Mouse (Mus musculus): ENCODE measurements around the gene Faiml. TPM values are rescaled to one million over a fixed set of nuclear protein-coding genes. Genes with fewer than 3 reads are reported as not detected.

The Faiml gene
- polyA plus RNA-seq (2014; fragmentation: Illumina TruSeq; extraction: RNeasy Lipid Tissue Mini Kit (QIAGEN cat#74804); ENCODE audit: low read depth, low replicate concordance), result not detected

DNA sequence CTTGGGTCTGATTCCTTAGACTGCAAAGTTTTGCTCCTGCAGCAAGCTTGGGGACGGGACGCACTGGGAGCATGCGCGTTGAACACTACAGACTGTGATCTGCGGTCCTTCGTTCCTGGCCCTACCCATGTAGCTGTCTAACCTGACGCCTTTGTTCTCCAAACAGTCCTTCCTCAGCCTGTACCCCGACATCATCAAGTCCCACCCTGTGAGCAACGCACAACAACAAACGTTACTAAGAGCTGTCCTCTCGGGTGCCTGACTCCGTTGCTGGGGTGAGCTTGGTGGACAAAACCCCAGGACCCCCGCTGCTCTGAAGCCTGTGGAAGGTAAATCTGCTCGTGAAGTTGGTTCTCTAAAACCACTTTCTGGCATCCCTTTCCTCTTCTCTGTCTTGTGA, at the start of gene Faiml:
TSS of gene Faiml (minus strand) at position 101 of the 400 bp plus-strand sequence.

DNA sequence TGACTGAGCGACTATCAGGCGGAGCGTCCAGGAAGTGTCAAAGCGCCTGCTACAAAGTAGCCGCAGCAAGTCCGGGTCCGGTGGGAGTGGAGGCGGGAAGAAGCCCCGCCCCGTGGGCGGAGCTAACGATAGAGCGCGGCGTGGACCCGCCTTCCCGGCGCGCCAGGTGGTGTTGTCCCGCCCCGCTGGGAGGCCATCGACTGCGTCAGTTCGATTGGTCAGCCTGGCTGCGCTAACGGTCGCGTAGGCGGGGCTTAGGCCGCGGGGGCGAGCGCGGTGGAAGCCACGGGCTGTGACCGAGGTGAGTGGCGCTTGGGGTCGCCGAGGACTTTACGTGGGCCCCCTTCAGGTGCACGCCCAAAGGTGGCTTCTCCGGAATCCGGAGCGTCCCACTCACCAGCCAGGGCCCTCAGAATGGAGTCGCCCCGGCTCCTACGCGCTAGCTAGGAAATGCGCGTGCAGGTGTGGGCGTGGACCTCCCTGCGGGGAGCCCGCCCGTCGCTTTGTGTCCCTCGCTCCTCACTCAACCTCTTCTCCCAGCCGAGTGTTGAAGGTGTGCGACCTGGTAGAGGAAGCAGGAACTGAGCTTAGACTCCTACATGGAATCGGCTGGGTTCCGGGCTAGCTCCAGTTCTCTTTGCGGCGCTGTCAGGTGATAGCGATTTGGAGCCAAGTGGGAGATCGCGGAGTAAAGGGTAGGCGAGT, 6.3 kb upstream of the Faiml start, which contains the start of gene Cep70:
TSS of gene Cep70 (plus strand) at position 178 of the 705 bp plus-strand sequence.

Other genes starting within 250 kb of the Faiml start
- 1.1 TPM for gene Gm1123, start 201.5 kb downstream of the Faiml start, polyA plus RNA-seq (2014; fragmentation: Illumina TruSeq; extraction: RNeasy Lipid Tissue Mini Kit (QIAGEN cat#74804); ENCODE audit: low read depth, low replicate concordance)
- gene Pik3cb, start 96.6 kb downstream of the Faiml start, polyA plus RNA-seq (2014; fragmentation: Illumina TruSeq; extraction: RNeasy Lipid Tissue Mini Kit (QIAGEN cat#74804); ENCODE audit: low read depth, low replicate concordance), result 20.5 TPM
- 23.1 TPM for gene Cep70, start 6.1 kb upstream of the Faiml start, polyA plus RNA-seq (2014; fragmentation: Illumina TruSeq; extraction: RNeasy Lipid Tissue Mini Kit (QIAGEN cat#74804); ENCODE audit: low read depth, low replicate concordance)
- gene Esyt3, start 121.3 kb upstream of the Faiml start, polyA plus RNA-seq (2014; fragmentation: Illumina TruSeq; extraction: RNeasy Lipid Tissue Mini Kit (QIAGEN cat#74804); ENCODE audit: low read depth, low replicate concordance), result 0.16 TPM
- gene Mras, start 200.1 kb upstream of the Faiml start, polyA plus RNA-seq (2014; fragmentation: Illumina TruSeq; extraction: RNeasy Lipid Tissue Mini Kit (QIAGEN cat#74804); ENCODE audit: low read depth, low replicate concordance), result 7.4 TPM
- gene Nme9, start 214.2 kb upstream of the Faiml start, polyA plus RNA-seq (2014; fragmentation: Illumina TruSeq; extraction: RNeasy Lipid Tissue Mini Kit (QIAGEN cat#74804); ENCODE audit: low read depth, low replicate concordance), result not detected

Measured in kidney, adult 10 weeks (tissue).